Mouse (Mus musculus): ENCODE data around the gene Gm5741. TPM values are rescaled to one million over a fixed set of nuclear protein-coding genes. Genes with fewer than 3 reads are reported as not detected.

The Gm5741 gene
- total RNA-seq, 2 experiments from 2014 or later = not detected

- Histone ChIP-seq H3K4me3 (peak within 1 kb of the TSS; percentile 69), H3K27ac (peak within 1 kb of the TSS; percentile 98)
- no peak for TF ChIP-seq CTCF (IDR thresholded peaks at IDR 0.05)
- peak; percentile 77 to 81 for DNase-seq (ENCODE audit: extremely low spot score in 1 of 2, low spot score in 2 of 2)
- intact Hi-C loops (cut with DNase I) = loop anchor here (5.0 kb wide), 2 partner anchors 47 to 48 kb away; partner anchors contain the start of genes Dhps and Junb
Measured at GRCm38 (mm10) chr8:85025098-85025932, 42.5 kb downstream of the Gm5741 start, which contains the start of gene Asna1. Gene Asna1, minus strand, starts transcription at chr8:85025281.

- Histone ChIP-seq H3K27ac (no peak overlapping the region), H3K4me3 (peak overlapping the region; percentile 69; the same call in 1 of the 2 replicates)
- intact Hi-C loops (cut with DNase I) = no loop called here
- no peak for TF ChIP-seq CTCF (IDR thresholded peaks at IDR 0.05)
- DNase-seq (ENCODE audit: extremely low spot score in 1 of 2, low spot score in 2 of 2) = no peak
Measured at GRCm38 (mm10) chr8:85023846-85024245, 43.9 kb downstream of the Gm5741 start.

- intact Hi-C loops (cut with DNase I) = no loop called here
- no peak; the same call in 1 of the 2 replicates for TF ChIP-seq CTCF (IDR thresholded peaks at IDR 0.05)
Measured at GRCm38 (mm10) chr8:85021514-85022055, 46.2 kb downstream of the Gm5741 start.

More at GRCm38 (mm10) chr8:85021514-85022055, 46.2 kb downstream of the Gm5741 start:
- H3K27ac ChIP-seq = no peak overlapping the region
- H3K4me3 ChIP-seq = no peak overlapping the region
- no peak for DNase-seq (ENCODE audit: extremely low spot score in 1 of 2, low spot score in 2 of 2)

Small RNA genes within 50 kb of the gene (microRNA-seq; reads per million reads assigned to microRNA genes)
- gene Gm23388 (0 to 0.24 reads per million in 2 experiments), gene Mir7070 (1.2 to 5.3 reads per million in 2 experiments)

Other genes with a start within 250 kb of the Gm5741 start
- 10 to 100 TPM in 1 of 2 experiments, 1 to 10 TPM in 1; 9.7 to 11.1 TPM for gene Dand5, start 245.2 kb downstream of the Gm5741 start, total RNA-seq (2021)
- gene Gadd45gip1, start 236.5 kb downstream of the Gm5741 start, total RNA-seq (2021) = 10 to 100 TPM; 23.9 to 25.8 TPM
- gene Rad23a, start 227.3 kb downstream of the Gm5741 start, total RNA-seq (2021) = 10 to 100 TPM; 77.7 to 77.8 TPM
- gene Calr, start 221.0 kb downstream of the Gm5741 start, total RNA-seq (2021) = 100 to 1,000 TPM; 459 to 496 TPM
- gene Farsa, start 211.0 kb downstream of the Gm5741 start, total RNA-seq (2021) = 10 to 100 TPM; 49.8 to 50.1 TPM
- gene Syce2, start 195.9 kb downstream of the Gm5741 start, total RNA-seq (2021) = 1 to 10 TPM; 7.8 to 8.0 TPM
- 10 to 100 TPM; 35.6 to 44.1 TPM for gene Gcdh, start 174.1 kb downstream of the Gm5741 start, total RNA-seq (2021)
- gene Klf1, start 166.1 kb downstream of the Gm5741 start, total RNA-seq (2021) = under 1 TPM in 1 of 2 experiments, not detected in 1; 0.23 TPM
- gene Dnase2a, start 159.4 kb downstream of the Gm5741 start, total RNA-seq (2021) = 1 to 10 TPM; 4.3 to 5.1 TPM
- gene Mast1, start 130.6 kb downstream of the Gm5741 start, total RNA-seq (2021) = 10 to 100 TPM; 89.4 to 95.7 TPM
- gene Rtbdn, start 121.0 kb downstream of the Gm5741 start, total RNA-seq (2021) = 1 to 10 TPM; 1.1 to 1.2 TPM
- not detected for gene Gm49661, start 98.5 kb downstream of the Gm5741 start, total RNA-seq (2021)
- 100 to 1,000 TPM; 319 to 333 TPM for gene Prdx2, start 98.4 kb downstream of the Gm5741 start, total RNA-seq (2021)
- gene Rnaseh2a, start 98.2 kb downstream of the Gm5741 start, total RNA-seq (2021) = 10 to 100 TPM; 43.4 to 47.3 TPM
- 100 to 1,000 TPM in 1 of 2 experiments, 10 to 100 TPM in 1; 99.5 to 145 TPM for gene Junb, start 89.3 kb downstream of the Gm5741 start, total RNA-seq (2021)
- 10 to 100 TPM; 11.3 to 11.6 TPM for gene Hook2, start 77.4 kb downstream of the Gm5741 start, total RNA-seq (2021)
- not detected for gene Best2, start 53.5 kb downstream of the Gm5741 start, total RNA-seq (2021)
- 100 to 1,000 TPM; 122 to 124 TPM for gene Asna1, start 42.7 kb downstream of the Gm5741 start, total RNA-seq (2021)
- gene Trir, start 41.2 kb downstream of the Gm5741 start, total RNA-seq (2021) = 100 to 1,000 TPM; 124 to 132 TPM
- 100 to 1,000 TPM; 146 to 163 TPM for gene Tnpo2, start 31.1 kb downstream of the Gm5741 start, total RNA-seq (2021)
- gene Fbxw9, start 7.9 kb downstream of the Gm5741 start, total RNA-seq (2021) = 10 to 100 TPM; 21.5 to 25.5 TPM
- 10 to 100 TPM; 66.1 to 68.7 TPM for gene Dhps, start 3.8 kb upstream of the Gm5741 start, total RNA-seq (2021)
- gene Wdr83os, start 12.8 kb upstream of the Gm5741 start, total RNA-seq (2021) = 10 to 100 TPM; 55.6 to 55.7 TPM
- 10 to 100 TPM; 25.5 to 27.8 TPM for gene Wdr83, start 13.3 kb upstream of the Gm5741 start, total RNA-seq (2021)
- gene Man2b1, start 15.3 kb upstream of the Gm5741 start, total RNA-seq (2021) = 10 to 100 TPM; 34.7 to 35.9 TPM
- 1 to 10 TPM; 7.0 to 7.9 TPM for gene Zfp791, start 55.1 kb upstream of the Gm5741 start, total RNA-seq (2021)
- gene Cks1brt, start 83.9 kb upstream of the Gm5741 start, total RNA-seq (2021) = not detected
- not detected for gene Olfr371, start 158.0 kb upstream of the Gm5741 start, total RNA-seq (2021)
- 10 to 100 TPM; 26.8 to 30.0 TPM for gene Orc6, start 231.7 kb upstream of the Gm5741 start, total RNA-seq (2021)
- 100 to 1,000 TPM; 116 to 130 TPM for gene Vps35, start 231.8 kb upstream of the Gm5741 start, total RNA-seq (2021)

Data from left cerebral cortex, adult 2 months (tissue).